ENCODE assay signal across 10 mouse cellular contexts in the genomic region with DNA sequence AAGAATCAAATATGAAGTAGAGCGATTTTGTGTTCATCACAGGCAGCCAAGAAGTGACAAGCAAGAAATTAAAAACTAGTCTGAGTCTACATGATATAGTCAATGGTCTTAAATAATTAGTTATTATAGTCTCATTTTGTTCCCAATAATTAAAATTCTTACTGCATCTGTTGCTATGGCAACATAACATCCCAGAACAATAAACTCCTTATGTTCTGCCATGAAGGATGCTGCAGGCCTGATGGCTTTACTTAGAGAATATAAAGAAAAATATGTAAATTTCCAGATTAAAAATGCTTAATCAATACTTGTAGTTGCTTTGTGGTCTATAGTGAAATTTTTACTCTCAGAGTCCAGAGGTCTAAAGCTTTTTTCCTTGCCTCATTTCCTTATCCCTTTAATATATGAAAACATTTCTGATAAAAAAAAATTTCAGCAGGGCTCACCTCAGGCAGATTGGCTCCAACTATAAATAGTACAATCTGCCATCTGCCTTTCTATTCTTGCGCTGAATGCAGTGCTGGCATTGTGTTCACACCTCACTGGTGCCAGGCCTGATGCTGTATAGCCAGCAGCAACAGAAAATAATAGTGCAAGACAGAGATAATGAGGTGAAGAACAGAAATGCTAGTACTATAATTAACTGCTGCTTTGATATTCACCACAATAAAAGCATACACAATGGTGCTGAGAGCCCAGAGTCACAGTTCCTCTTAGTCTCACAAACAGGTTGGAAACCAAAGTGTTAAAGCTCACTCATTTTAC.
DNase-seq lines count a peak whose midpoint lies in the region; ATAC-seq and TF ChIP-seq lines count a peak whose summit lies in the region.
"Had no signal": no experiment of that assay in that cellular context is flagged by ENCODE, and none has a peak within 500 bp of the region (broad histone marks: within the 10 kb centered on the region; RNA-seq: fewer than 3 reads in every experiment).

No protein-coding gene starts in this region.

- peaks cover 6% of the 10 kb centered on the region; the same call in 1 of the 2 replicates for H3K4me1 ChIP-seq in forebrain, postnatal 0 days (ENCODE audit: insufficient read depth)
- H3K4me1 ChIP-seq in hindbrain, postnatal 0 days (ENCODE audit: insufficient read depth, low read length): no peaks in the 10 kb centered on the region
- H3K4me1 ChIP-seq in midbrain, postnatal 0 days (ENCODE audit: insufficient read depth, low read length): 0 out of 2 replicates have a peak, but pooled peaks cover 3% of the 10 kb centered on the region
- H3K4me1 ChIP-seq in lung, adult 2 months (ENCODE audit: control insufficient read depth, insufficient read depth, low read length): no peaks in the 10 kb centered on the region

- 22% methylated on average over 2 of the region's 2 CpGs for WGBS in forebrain, postnatal 0 days
- WGBS in hindbrain, postnatal 0 days: 40% methylated on average over 2 of the region's 2 CpGs
- WGBS in midbrain, postnatal 0 days: 42% methylated on average over 2 of the region's 2 CpGs
- WGBS in lung, adult 2 months: 75% methylated on average over 2 of the region's 2 CpGs

- no peak overlapping the region for H3K4me3 ChIP-seq in forebrain, postnatal 0 days (ENCODE audit: low read depth, low read length)
- H3K4me3 ChIP-seq in hindbrain, postnatal 0 days (ENCODE audit: low read length): no peak overlapping the region
- no peak overlapping the region for H3K4me3 ChIP-seq in midbrain, postnatal 0 days (ENCODE audit: low read depth, low read length)
- no peak overlapping the region for H3K4me3 ChIP-seq in lung, adult 2 months (replicated peaks; ENCODE audit: extremely low read depth, low read depth, low read length)

- TF ChIP-seq CTCF in forebrain, postnatal 0 days (IDR thresholded peaks at IDR 0.05; ENCODE audit: low read depth): no peak
- TF ChIP-seq CTCF in hindbrain, postnatal 0 days (IDR thresholded peaks at IDR 0.05; ENCODE audit: low read depth): no peak
- no peak for TF ChIP-seq CTCF in midbrain, postnatal 0 days (IDR thresholded peaks at IDR 0.05)
- TF ChIP-seq CTCF in lung, adult 2 months (IDR thresholded peaks at IDR 0.05; ENCODE audit: insufficient read depth, low read length): no peak

- H3K27me3 ChIP-seq in forebrain, postnatal 0 days (ENCODE audit: insufficient read depth, low read length): no peaks in the 10 kb centered on the region
- no peaks in the 10 kb centered on the region for H3K27me3 ChIP-seq in hindbrain, postnatal 0 days (ENCODE audit: insufficient read depth, low read length)
- H3K27me3 ChIP-seq in midbrain, postnatal 0 days (ENCODE audit: insufficient read depth, low read length): no peaks in the 10 kb centered on the region

- H3K9me3 ChIP-seq in forebrain, postnatal 0 days (ENCODE audit: low read length): no peaks in the 10 kb centered on the region
- H3K9me3 ChIP-seq in hindbrain, postnatal 0 days (ENCODE audit: low read length): no peaks in the 10 kb centered on the region
- H3K9me3 ChIP-seq in midbrain, postnatal 0 days (ENCODE audit: low read length): no peaks in the 10 kb centered on the region
- H3K9me3 ChIP-seq: G1E had no signal

- H3K27ac ChIP-seq in forebrain, postnatal 0 days (ENCODE audit: low read depth, low read length): 0 out of 2 replicates have a peak overlapping the region, but pooled peaks have one; percentile 24
- peak overlapping the region; percentile 54 for H3K27ac ChIP-seq in hindbrain, postnatal 0 days
- H3K27ac ChIP-seq in midbrain, postnatal 0 days (ENCODE audit: low read depth, low read length): peak overlapping the region; percentile 55
- H3K27ac ChIP-seq: kidney, postnatal 0 days had no signal

- peak; percentile 88 for ATAC-seq in forebrain, postnatal 0 days
- peak; percentile 82; the same call in 1 of the 2 replicates for ATAC-seq in hindbrain, postnatal 0 days
- ATAC-seq in midbrain, postnatal 0 days (ENCODE audit: low FRiP score): peak; percentile 63
- no peak for ATAC-seq in megakaryocyte, adult 5-6 weeks (ENCODE audit: poor library complexity, severe bottlenecking)

- DNase-seq in cerebellum, adult 18-20 months: peak; percentile 81 to 90
- DNase-seq in forebrain, postnatal 0 days: peak; percentile 66
- peak; percentile 67 for DNase-seq in hindbrain, postnatal 0 days (ENCODE audit: low spot score)
- peak; percentile 78 for DNase-seq in midbrain, postnatal 0 days (ENCODE audit: low spot score)
- DNase-seq in thymus, postnatal 36 days: no peak
- no peak for DNase-seq in lung, adult 2 months
- no peak for DNase-seq in spleen, adult 12 weeks (ENCODE audit: low spot score)

- no peak for TF ChIP-seq POLR2A in lung, adult 2 months (IDR thresholded peaks at IDR 0.05; ENCODE audit: borderline replicate concordance, extremely low read depth, low read depth, low read length)

- H3K9ac ChIP-seq in forebrain, postnatal 0 days: no peak overlapping the region
- H3K9ac ChIP-seq in hindbrain, postnatal 0 days (replicated peaks; ENCODE audit: low read length): no peak overlapping the region
- no peak overlapping the region for H3K9ac ChIP-seq in midbrain, postnatal 0 days (replicated peaks; ENCODE audit: low read length, poor library complexity, severe bottlenecking)

- no peak overlapping the region for H3K4me2 ChIP-seq in forebrain, postnatal 0 days (ENCODE audit: low read depth)
- H3K4me2 ChIP-seq in hindbrain, postnatal 0 days (ENCODE audit: low read depth, low read length): no peak overlapping the region
- H3K4me2 ChIP-seq in midbrain, postnatal 0 days (ENCODE audit: low read depth, low read length, poor library complexity, severe bottlenecking): no peak overlapping the region

- H3K36me3 ChIP-seq in forebrain, postnatal 0 days (ENCODE audit: insufficient read depth): no peaks in the 10 kb centered on the region
- H3K36me3 ChIP-seq in hindbrain, postnatal 0 days (ENCODE audit: insufficient read depth, low read length): no peaks in the 10 kb centered on the region
- no peaks in the 10 kb centered on the region for H3K36me3 ChIP-seq in midbrain, postnatal 0 days (ENCODE audit: insufficient read depth, low read length)

Comparison
In these comparisons a context has a peak if more than half of its experiments do, and no peak if none do; other contexts are left out.
1. DNase-seq: peak in cerebellum, adult 18-20 months (2 of 2), forebrain, postnatal 0 days (single experiment), hindbrain, postnatal 0 days (single experiment) and midbrain, postnatal 0 days (single experiment); none in thymus, postnatal 36 days (0 of 2), lung, adult 2 months (single experiment) and spleen, adult 12 weeks (single experiment).
2. Peak in every context shown above with its lines, with median percentiles within 50 percentile points of each other: H3K27ac ChIP-seq.